8 mouse cellular contexts compared by ENCODE assay signal in genomic region chr13:69553024-69553423, GRCm38 (mm10). TPM values are rescaled to one million over a fixed set of nuclear protein-coding genes. Genes with fewer than 3 reads are reported as not detected.
DNase-seq lines count a peak whose midpoint lies in the region; ATAC-seq lines count a peak whose summit lies in the region.

No protein-coding gene starts in this region.

- no peak overlapping the region for H3K4me3 ChIP-seq in hindbrain, embryonic 14.5 days (replicated peaks; ENCODE audit: low read length)
- no peak overlapping the region for H3K4me3 ChIP-seq in hindbrain, embryonic 12.5 days

- H3K9me3 ChIP-seq in hindbrain, embryonic 14.5 days (ENCODE audit: control insufficient read depth, low read length), result no peaks in the 10 kb centered on the region
- no peaks in the 10 kb centered on the region for H3K9me3 ChIP-seq in hindbrain, embryonic 12.5 days (replicated peaks)

- peak; percentile 42 for DNase-seq in hindbrain, embryonic 14.5 days (ENCODE audit: low spot score)
- DNase-seq in urinary bladder, postnatal 14 days (ENCODE audit: low spot score), result peak; percentile 44
- DNase-seq in urinary bladder, adult 18-20 months (ENCODE audit: low spot score in 2 of 2), result no peak
- DNase-seq in embryo, embryonic 11 days, result peak; percentile 58
- DNase-seq in naive thymus-derived CD4-positive, alpha-beta T cell, adult 2 months (ENCODE audit: low read depth), result peak; percentile 66
- no peak for DNase-seq in layer of hippocampus, adult 18-20 months (ENCODE audit: low spot score in 2 of 2)
- DNase-seq in left cerebral cortex, adult 9 months (ENCODE audit: low spot score in 2 of 2), result no peak

- H3K27ac ChIP-seq in hindbrain, embryonic 14.5 days, result no peak overlapping the region
- H3K27ac ChIP-seq in hindbrain, embryonic 12.5 days, result no peak overlapping the region

- no peak overlapping the region for H3K4me2 ChIP-seq in hindbrain, embryonic 14.5 days (replicated peaks)
- H3K4me2 ChIP-seq in hindbrain, embryonic 12.5 days (replicated peaks), result no peak overlapping the region

- ATAC-seq in hindbrain, embryonic 14.5 days (ENCODE audit: low FRiP score), result no peak
- no peak for ATAC-seq in hindbrain, embryonic 12.5 days (ENCODE audit: low FRiP score)

- no peak overlapping the region for H3K9ac ChIP-seq in hindbrain, embryonic 14.5 days
- no peak overlapping the region for H3K9ac ChIP-seq in hindbrain, embryonic 12.5 days

- 25% methylated on average over 5 of the region's 5 CpGs for WGBS in hindbrain, embryonic 14.5 days
- 21% methylated on average over 5 of the region's 5 CpGs for WGBS in hindbrain, embryonic 12.5 days

- no peaks in the 10 kb centered on the region for H3K4me1 ChIP-seq in hindbrain, embryonic 14.5 days (replicated peaks; ENCODE audit: control insufficient read depth, insufficient read depth, low read length)
- no peaks in the 10 kb centered on the region for H3K4me1 ChIP-seq in hindbrain, embryonic 12.5 days

- no peaks in the 10 kb centered on the region for H3K27me3 ChIP-seq in hindbrain, embryonic 14.5 days (ENCODE audit: control insufficient read depth, insufficient read depth, low read length)
- no peaks in the 10 kb centered on the region for H3K27me3 ChIP-seq in hindbrain, embryonic 12.5 days

- no peaks in the 10 kb centered on the region for H3K36me3 ChIP-seq in hindbrain, embryonic 14.5 days (replicated peaks; ENCODE audit: control insufficient read depth, insufficient read depth)
- no peaks in the 10 kb centered on the region for H3K36me3 ChIP-seq in hindbrain, embryonic 12.5 days

RNA-seq across cellular contexts. Expression of gene Tent4a, which starts 18.6 kb away (rescaled TPM):
- 8.9 and 9.3 TPM in 2 replicates for polyA plus RNA-seq in hindbrain, embryonic 14.5 days (2014; fragmentation: Nextera tagmentation; extraction: Ambion mirVana)
- polyA plus RNA-seq in hindbrain, embryonic 12.5 days (2016; fragmentation: Nextera tagmentation; extraction: Ambion mirVana), result 5.9 and 8.4 TPM in 2 replicates
- 10 to 100 TPM; 51.0 to 52.1 TPM for total RNA-seq in layer of hippocampus, adult 18-20 months (2021)

RNA-seq across cellular contexts. Expression of gene Nsun2, which starts 19.5 kb away (rescaled TPM):
- polyA plus RNA-seq in hindbrain, embryonic 14.5 days (2014; fragmentation: Nextera tagmentation; extraction: Ambion mirVana), result 73.3 and 86.6 TPM in 2 replicates
- 91.8 and 98.4 TPM in 2 replicates for polyA plus RNA-seq in hindbrain, embryonic 12.5 days (2016; fragmentation: Nextera tagmentation; extraction: Ambion mirVana)
- 10 to 100 TPM; 85.0 to 92.9 TPM for total RNA-seq in layer of hippocampus, adult 18-20 months (2021)

RNA-seq across cellular contexts. Expression of gene Srd5a1, which starts 58.2 kb away (rescaled TPM):
- 25.3 and 32.9 TPM in 2 replicates for polyA plus RNA-seq in hindbrain, embryonic 14.5 days (2014; fragmentation: Nextera tagmentation; extraction: Ambion mirVana)
- 22.0 and 26.7 TPM in 2 replicates for polyA plus RNA-seq in hindbrain, embryonic 12.5 days (2016; fragmentation: Nextera tagmentation; extraction: Ambion mirVana)
- total RNA-seq in layer of hippocampus, adult 18-20 months (2021), result 1 to 10 TPM; 7.2 to 8.0 TPM

Comparison
In these comparisons a context has a peak if more than half of its experiments do, and no peak if none do; other contexts are left out.
1. DNase-seq: peak in hindbrain, embryonic 14.5 days (single experiment), urinary bladder, postnatal 14 days (single experiment), embryo, embryonic 11 days (single experiment) and naive thymus-derived CD4-positive, alpha-beta T cell, adult 2 months (single experiment); none in urinary bladder, adult 18-20 months (0 of 2), layer of hippocampus, adult 18-20 months (0 of 2) and left cerebral cortex, adult 9 months (0 of 2).